Mouse (Mus musculus) adrenal gland, adult (tissue): ENCODE results near the gene Trnt1.

Experiments
- DNase-seq, 2 experiments: peaks; one replicate each; pipeline ENCODE4 v3.0.0; 2022 to 2023; ENCODE audit warnings: low spot score in 1 of 2; ENCODE audit not compliant: inconsistent age in 2 of 2

Trnt1 gene

DNA sequence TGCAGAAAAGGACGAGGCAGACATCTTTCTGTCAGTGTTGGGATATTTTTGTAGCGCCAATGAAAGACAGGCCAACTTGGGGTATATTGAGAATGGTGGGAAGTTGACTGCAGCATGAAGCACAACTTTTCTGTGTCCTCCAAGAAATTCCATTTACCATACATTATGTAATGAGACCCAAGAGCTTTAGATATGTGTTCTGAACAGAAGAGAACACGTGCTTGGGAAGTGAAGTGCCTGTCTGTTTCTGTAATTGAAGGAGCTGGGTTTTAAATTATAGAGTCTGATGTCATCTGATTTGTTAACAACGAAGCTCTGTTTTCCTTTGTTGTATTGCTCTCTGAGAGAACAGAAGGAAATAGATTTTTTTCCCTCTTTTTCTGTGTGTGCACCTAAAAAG is 1.1 kb downstream of the Trnt1 start:
- no peak for DNase-seq

DNA sequence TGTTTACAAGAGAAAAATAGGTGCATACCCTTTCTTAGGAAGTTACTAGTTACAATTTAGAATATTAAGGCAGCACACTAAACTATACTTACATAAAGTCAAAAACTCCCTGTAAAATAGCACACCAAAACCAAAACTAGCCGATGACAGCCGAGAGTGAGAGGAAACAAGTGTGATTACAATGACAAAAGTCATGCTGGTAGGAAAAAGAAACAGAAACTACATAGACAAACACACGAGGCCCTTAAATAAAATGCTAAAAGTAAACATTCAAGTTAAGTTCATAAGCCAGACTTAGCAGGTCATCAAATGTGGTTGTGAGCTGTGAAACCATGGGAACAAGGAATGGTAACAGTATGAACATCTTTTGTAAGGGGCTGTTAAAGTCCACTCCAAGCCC is 18.2 kb downstream of the Trnt1 start:
- DNase-seq = no peak

DNA sequence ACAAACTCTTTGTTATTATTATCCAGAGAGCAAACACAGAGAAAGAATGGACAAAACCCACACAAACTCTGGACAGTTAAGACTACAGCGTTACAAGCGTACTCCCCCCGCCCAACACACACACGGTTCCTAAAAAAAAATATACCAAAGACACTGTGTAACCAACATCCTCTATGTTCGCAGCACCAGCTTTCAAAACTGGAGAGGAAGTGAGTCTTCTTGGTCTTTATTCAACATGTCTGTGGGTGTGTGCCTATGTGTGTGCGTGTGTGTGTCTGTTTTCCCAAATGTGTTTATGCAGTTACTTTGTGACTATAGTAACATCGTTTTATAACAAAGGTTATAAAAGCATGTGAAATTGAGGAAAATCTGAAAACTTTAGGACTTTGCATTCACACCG is 22.5 kb downstream of the Trnt1 start:
- no peak for DNase-seq

DNA sequence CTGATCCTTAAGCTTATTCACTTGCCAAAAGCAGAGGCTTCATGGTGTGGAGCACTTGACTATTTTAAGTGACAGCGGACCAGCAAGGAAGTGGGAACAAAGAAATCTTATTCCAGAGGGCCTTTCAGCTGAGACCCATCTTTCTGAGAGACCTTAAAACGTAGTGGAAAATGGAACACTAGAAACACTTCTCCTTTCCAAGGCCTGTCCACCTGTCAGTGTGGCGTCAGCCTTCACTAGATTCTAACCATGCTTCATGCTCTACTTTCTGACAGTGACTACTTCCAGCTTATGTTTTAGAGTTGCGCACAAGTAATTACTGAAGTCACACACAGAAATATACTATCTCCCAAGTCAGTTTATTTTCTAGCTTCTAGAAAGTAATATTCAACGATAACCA is 23.6 kb downstream of the Trnt1 start:
- DNase-seq = peak in 1 of 2 experiments; percentile 11

DNA sequence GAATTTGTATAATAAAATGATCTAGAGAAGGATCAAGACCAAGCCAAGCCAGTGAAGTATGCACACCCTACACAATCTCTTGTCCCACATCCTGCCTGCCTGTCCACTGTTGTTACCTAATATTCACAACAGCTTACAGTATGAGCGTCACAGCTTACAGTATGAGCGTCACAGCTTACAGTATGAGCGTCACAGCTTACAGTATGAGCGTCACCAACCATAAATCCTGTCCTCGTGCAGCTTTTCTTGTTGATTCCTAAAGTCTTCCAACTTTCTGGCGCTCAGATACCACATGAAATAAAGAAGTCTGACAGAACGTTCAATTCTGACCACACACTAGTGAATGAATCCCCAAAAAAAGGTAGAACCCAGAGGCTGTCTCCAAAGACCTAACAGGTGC is 24.2 kb downstream of the Trnt1 start:
- no peak for DNase-seq

DNA sequence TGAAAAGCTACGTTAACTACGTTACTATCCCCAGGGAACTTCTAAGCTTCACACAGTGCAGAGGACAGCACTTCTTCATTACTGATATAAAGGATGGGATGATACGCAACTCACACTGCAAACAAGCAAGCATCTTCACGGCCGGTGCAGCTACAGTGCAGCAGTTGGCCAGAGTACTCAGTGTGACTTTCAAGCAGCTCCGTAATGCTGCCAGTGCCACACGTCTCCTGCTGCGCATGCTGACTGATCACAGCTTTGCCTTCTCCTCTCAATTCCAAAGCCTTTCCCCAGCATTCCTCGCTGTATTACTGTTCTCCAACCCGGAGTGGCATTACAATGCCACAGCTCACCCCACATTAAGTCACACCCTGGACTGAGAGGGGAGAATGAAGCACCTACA is 24.7 kb downstream of the Trnt1 start:
- no peak for DNase-seq

DNA sequence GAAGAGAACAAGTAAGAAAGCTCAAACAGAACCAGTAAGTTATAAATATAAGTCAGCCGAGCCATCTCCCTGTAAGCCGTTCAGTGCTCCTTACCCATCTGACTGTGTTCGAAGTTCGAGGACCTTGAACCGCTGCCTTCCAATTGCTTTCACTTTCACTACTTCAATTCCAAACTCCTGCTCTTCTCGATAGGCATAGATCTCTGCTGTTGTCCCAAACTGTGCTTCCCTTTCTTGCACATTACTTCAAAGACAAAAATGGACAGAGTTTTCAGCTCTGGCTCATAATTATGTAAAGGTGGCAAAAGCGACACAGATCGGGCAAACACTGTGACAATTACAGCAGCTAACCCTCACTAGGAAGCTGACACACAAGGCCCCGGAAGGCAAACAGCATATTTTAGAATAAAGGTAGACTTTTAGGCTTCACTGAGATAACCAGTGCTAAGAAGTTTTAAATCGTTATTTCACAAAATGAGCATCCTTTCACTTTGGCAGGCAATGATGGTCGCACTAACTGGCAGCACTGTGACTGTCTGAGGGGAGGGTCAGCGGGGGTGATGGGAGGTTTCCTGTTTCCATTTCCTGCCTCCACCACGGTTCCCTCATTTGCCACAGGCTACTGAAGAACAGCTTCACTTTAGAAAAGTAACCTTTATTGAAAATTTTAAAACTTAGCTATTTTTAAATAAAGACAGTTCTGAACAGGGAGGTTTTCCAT is 25.3 kb downstream of the Trnt1 start:
- DNase-seq = peak in 1 of 2 experiments; percentile 50

DNA sequence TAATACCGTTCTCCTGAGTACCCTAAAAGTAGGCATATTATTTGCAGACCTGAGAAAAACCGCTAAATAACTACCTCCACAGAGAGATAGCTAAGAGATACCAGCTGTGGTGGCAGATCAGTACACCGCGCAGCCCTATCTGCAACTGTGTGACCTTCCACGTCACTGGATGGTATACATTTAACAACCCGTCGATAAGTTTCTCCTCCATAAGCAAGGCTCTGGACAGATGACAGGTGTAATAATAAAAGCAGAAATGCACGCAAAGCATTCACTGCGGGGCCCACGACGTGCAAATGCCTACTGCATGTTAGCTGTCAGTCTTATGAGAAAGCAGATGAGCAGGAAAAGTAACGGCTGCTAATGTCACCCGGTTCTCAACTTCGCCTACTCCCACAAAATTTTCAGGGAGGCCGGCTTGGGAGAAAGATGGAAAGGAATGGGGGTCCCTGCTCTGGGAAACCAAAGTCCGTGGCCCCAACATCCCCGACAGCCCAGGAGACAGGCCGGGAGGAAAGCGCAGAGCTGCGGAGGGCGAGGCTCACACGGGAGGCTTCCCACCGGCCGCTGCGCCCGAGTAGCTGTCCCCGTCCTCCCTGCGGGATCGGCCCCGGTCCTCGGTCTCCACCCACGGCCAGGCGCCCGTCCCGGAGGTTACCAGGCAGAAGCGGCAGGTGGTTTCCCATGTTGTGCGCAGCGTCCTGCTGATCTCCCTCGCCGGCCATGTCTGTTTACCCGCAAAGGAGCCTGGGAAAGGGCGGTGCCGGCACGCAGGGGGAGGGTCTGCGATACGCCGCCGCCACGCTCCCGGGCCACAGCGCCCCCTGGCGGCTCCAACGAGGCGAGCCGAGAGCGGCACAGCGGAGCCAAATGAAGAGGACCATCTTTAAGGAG is 30.7 kb downstream of the Trnt1 start, which contains the start of gene Crbn:
Gene Crbn (minus strand): TSS at position 745 of the 894 bp plus-strand sequence.
- DNase-seq = peak; percentile 92 to 97

DNA sequence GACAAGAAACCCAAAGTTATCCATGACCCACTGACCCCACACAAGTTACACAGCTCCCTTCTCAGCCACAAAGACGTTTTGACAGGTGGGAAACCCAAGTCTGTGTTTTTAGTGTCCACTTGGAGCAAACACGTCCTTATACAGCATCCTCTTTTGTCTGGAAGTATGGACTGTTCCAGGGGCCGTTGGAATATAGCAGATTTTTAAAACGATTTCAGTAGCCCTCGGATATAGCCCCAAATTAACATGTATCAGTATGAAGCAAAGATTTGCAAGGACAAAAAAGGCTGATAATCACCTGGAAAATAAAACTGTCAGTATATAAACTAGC is 31.3 kb downstream of the Trnt1 start:
- DNase-seq = no peak

DNA sequence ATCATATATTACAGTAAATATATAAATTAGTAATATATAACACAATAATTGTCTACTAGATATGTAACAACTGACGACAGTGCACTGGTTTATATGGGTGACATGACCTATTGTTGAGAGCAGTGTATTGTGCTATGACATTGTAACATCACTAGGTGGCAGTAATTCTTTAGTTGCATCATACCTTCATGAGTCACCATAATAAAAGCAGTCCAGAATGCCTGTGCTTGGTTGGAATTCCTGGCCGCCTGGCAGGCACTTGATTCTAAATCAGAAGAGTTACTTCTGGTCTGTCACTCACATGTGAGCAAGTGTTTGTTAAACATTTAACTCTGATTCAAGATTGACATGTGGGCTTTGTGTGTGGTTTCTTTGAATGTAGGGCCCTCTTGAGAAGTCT is 36.0 kb downstream of the Trnt1 start:
- DNase-seq = peak; percentile 32 to 81

DNA sequence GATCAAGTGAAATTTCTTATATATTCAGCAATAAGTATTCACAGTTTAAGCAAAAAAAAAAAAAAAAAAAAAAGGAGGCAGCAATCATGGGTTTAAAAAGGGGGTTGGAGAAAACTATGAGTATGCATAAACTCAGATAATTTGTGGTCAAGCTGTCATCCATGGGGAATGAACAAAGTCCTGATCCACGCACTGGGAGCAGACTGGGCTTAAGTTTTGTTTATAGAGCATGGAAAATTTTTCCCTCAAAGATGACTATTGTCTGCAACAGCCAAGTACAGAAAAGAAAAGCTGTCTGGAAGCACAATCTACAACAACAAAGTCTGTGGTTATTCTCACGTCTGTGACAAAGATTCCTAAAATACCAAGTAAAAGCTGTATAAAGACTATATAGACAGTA is 40.2 kb downstream of the Trnt1 start:
- no peak for DNase-seq

DNA sequence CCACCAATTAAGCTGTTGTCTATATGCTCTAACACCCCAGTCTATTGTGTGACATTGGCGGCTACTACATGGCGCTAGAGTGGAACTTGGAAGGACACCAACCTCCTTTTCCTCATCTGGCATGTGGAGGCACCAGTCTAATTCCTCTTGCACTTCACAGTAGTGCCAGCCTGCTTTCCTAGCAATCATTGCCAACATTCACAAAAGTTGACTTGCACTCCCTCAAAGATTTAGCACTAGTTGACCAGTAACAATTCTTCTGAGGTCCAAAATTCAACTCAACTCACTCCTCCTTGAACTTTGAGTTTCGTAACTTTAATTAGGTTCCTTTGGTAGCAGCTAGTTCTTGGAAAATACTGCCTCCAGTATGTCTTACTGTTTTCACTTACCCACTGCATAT is 41.8 kb downstream of the Trnt1 start:
- no peak for DNase-seq

DNA sequence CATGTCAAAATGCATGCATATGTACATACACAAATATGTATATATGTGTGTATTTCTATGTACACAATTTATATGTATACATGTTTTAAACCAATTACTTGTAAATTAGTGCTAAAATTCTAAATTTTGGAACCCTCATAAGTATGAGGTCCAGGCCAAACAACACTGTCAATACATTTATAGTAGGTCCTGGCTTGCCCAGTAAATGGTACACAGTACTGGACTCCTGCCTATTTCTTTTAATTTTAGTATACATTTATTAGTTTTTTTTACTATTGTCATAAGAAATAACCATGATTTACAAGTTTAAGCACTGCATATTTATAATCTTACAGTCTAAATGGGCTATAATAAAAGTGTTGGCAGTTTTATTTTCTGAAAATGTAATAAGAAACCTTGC is 50.3 kb downstream of the Trnt1 start:
- DNase-seq = no peak

DNA sequence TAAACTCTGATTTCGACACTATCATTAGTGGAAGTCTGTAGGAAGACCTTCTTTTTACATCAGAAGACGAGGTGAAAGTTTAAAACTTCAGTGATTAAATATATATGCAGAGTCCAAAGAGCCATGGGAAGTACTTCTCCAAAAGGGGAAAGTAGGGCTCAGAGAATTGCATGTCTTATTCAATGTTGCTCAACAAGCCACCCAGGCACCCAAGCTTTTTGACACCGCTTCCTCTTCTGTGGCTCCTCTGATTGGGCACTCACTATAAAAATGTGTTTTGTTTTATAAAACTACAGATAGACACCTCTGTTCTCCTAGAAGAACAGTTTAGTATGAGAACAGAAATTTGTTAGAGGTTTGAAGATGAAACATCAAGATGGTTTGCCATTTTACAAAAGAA is 51.0 kb downstream of the Trnt1 start:
- DNase-seq = no peak

DNA sequence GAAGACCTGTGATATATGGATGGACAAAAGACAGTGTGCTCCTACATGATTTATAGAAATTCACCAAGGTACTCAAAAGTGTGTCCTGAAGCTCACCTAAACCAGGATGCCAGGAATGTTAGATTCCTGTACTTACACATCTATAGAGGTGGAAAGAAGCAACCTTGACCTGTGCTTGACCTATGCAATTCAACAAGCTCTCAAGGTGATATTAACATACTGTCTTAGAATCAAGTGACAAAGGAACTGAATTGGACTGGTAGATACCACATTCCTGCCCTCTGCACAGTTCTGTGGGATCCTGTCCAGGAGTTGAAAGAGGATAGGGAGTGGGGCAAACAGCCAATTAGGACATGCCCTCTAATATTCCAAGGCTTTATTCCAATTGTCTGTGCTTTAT is 51.6 kb downstream of the Trnt1 start:
- DNase-seq = no peak

DNA sequence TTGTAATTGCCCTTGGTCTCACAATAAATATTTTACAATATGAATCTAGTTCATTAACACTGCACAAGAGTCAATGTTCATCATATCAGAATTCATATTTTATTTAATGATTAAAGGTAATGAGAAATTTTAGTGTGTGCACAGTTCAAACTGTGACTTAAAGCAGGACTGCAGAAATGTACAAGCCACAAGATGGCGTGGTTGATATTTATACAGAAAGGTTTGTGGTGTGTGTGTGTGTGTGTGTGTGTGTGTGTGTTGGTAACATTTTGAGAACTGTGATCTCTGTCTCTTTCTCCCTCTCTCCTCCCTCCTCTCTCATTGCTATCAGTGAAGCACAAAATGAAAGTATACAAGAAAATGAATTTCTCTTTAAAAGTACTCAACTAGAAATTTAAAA is 53.4 kb downstream of the Trnt1 start:
- DNase-seq = peak; percentile 11 to 57
